Mouse (Mus musculus) forebrain, embryonic 10.5 days (tissue): Measurements from ENCODE around the gene Card9. TPM values are rescaled to one million over a fixed set of nuclear protein-coding genes. Genes with fewer than 3 reads are reported as not detected.

Experiments used
- DNase-seq: peaks from one replicate; pipeline ENCODE4 v3.0.0-alpha.2; 2017; ENCODE audit warnings: low spot score; ENCODE audit errors: extremely low spot score
- H3K27ac ChIP-seq: fragments of 300-500 bp; sonication (generic); 2 replicates; pipeline ENCODE4 v1.5.1; 2016; ENCODE audit warnings: mild to moderate bottlenecking
- H3K27me3 ChIP-seq: fragments of 300-500 bp; sonication (generic); 2 replicates; pipeline ENCODE4 v1.6.1; 2016; ENCODE audit warnings: mild to moderate bottlenecking; ENCODE audit not compliant: poor library complexity, severe bottlenecking
- H3K36me3 ChIP-seq: fragments of 300-500 bp; sonication (generic); replicated peaks from 2 replicates; pipeline ENCODE4 v1.6.1; 2016; ENCODE audit warnings: mild to moderate bottlenecking, moderate library complexity
- H3K4me1 ChIP-seq: fragments of 300-500 bp; sonication (generic); 2 replicates; pipeline ENCODE4 v1.6.1; 2016
- H3K4me3 ChIP-seq: fragments of 300-500 bp; sonication (generic); 2 replicates; pipeline ENCODE4 v1.5.1; 2016; ENCODE audit warnings: mild to moderate bottlenecking, moderate library complexity
- H3K9me3 ChIP-seq: fragments of 300-500 bp; sonication (generic); 2 replicates; pipeline ENCODE4 v1.6.1; 2016; ENCODE audit warnings: mild to moderate bottlenecking, moderate library complexity
- WGBS: fragments of 180-500 bp; shearing (Covaris S2); methylation state at CpG from one replicate; pipeline ENCODE4 v1.1.7; 2016; 5-methylcytosine and 5-hydroxymethylcytosine counted together
- polyA plus RNA-seq: library from polyadenylated mRNA; unstranded; fragments of >200 nt; fragmentation: Nextera tagmentation; extraction: Ambion mirVana; gene quantifications from 2 replicates; pipeline ENCODE4 v1.2.1, GENCODE M21; 2016

Card9 gene
- polyA plus RNA-seq, 1 experiment from 2014 or later: 1.2 TPM

GRCm38 (mm10) chr2:26304711-26305110, 56.0 kb downstream of the Card9 start:
- no peaks in the 10 kb centered on the region for H3K36me3 ChIP-seq
- H3K4me3 ChIP-seq: no peak overlapping the region
- WGBS: 71% methylated on average over 1 of the region's 1 CpGs
- no peak for DNase-seq
- no peaks in the 10 kb centered on the region for H3K9me3 ChIP-seq
- no peak overlapping the region for H3K27ac ChIP-seq
- H3K27me3 ChIP-seq: peaks cover 9% of the 10 kb centered on the region
- H3K4me1 ChIP-seq: peaks cover 26% of the 10 kb centered on the region

Other genes starting within 250 kb of the Card9 start
- 4.9 and 5.8 TPM in 2 replicates for gene Nacc2, start 237.7 kb downstream of the Card9 start, polyA plus RNA-seq
- gene Lhx3, start 152.6 kb downstream of the Card9 start, polyA plus RNA-seq: 0.22 and 0.29 TPM in 2 replicates
- 19.8 and 21.1 TPM in 2 replicates for gene Qsox2, start 123.4 kb downstream of the Card9 start, polyA plus RNA-seq
- gene Ccdc187, start 66.4 kb downstream of the Card9 start, polyA plus RNA-seq: 0.05 and 0.07 TPM in 2 replicates
- gene Gpsm1, start 45.4 kb downstream of the Card9 start, polyA plus RNA-seq: 77.9 and 78.0 TPM in 2 replicates
- gene Dnlz, start 8.8 kb downstream of the Card9 start, polyA plus RNA-seq: 33.8 and 37.2 TPM in 2 replicates
- 37.8 and 38.9 TPM in 2 replicates for gene Snapc4, start 19.7 kb upstream of the Card9 start, polyA plus RNA-seq
- 127 and 128 TPM in 2 replicates for gene Entr1, start 28.4 kb upstream of the Card9 start, polyA plus RNA-seq
- 151 and 156 TPM in 2 replicates for gene Pmpca, start 28.4 kb upstream of the Card9 start, polyA plus RNA-seq
- gene Inpp5e, start 48.3 kb upstream of the Card9 start, polyA plus RNA-seq: 24.6 and 25.5 TPM in 2 replicates
- gene Sec16a, start 84.3 kb upstream of the Card9 start, polyA plus RNA-seq: 27.0 and 29.8 TPM in 2 replicates
- 25.4 and 26.7 TPM in 2 replicates for gene Notch1, start 155.7 kb upstream of the Card9 start, polyA plus RNA-seq
- gene Egfl7, start 219.1 kb upstream of the Card9 start, polyA plus RNA-seq: 89.9 and 96.4 TPM in 2 replicates
- gene Gm20532, start 225.7 kb upstream of the Card9 start, polyA plus RNA-seq: not detected in 2 replicates
- 10.1 and 10.2 TPM in 2 replicates for gene Agpat2, start 243.5 kb upstream of the Card9 start, polyA plus RNA-seq